Mouse (Mus musculus): Measurements from ENCODE around the gene Tnpo2. TPM values are rescaled to one million over a fixed set of nuclear protein-coding genes. Genes with fewer than 3 reads are reported as not detected.

Tnpo2 gene
- polyA plus RNA-seq, 1 experiment from 2014 or later = 17.7 TPM

GRCm38 (mm10) chr8:85071514-85072281 is 35.0 kb downstream of the Tnpo2 start, which contains the start of gene Dhps:
Gene Dhps (plus strand): TSS chr8:85071757.
- peak within 1 kb of the TSS; percentile 70 for H3K4me3 ChIP-seq (ENCODE audit: low read depth, low read length)
- H3K36me3 ChIP-seq (ENCODE audit: control insufficient read depth, insufficient read depth, low read length) = peaks cover 32% of the 10 kb centered on the region
- ATAC-seq (replicated peaks; ENCODE audit: low FRiP score) (peak; percentile 85), DNase-seq (ENCODE audit: low spot score) (peak; percentile 84)
- peak within 1 kb of the TSS; percentile 94 for H3K4me2 ChIP-seq
- H3K4me1 ChIP-seq (replicated peaks; ENCODE audit: control insufficient read depth, insufficient read depth, low read length) = peaks cover 28% of the 10 kb centered on the region
- peak within 1 kb of the TSS; percentile 90 for H3K27ac ChIP-seq (ENCODE audit: low read depth, low read length)
- peak within 1 kb of the TSS; percentile 82 for H3K9ac ChIP-seq (ENCODE audit: low read depth, low read length)
- H3K27me3 ChIP-seq (replicated peaks; ENCODE audit: control insufficient read depth, insufficient read depth, low read length) = no peaks in the 10 kb centered on the region
- H3K9me3 ChIP-seq (ENCODE audit: control insufficient read depth, low read length) = no peaks in the 10 kb centered on the region
- WGBS = under 1% methylated on average over 68 of the region's 68 CpGs

- peaks cover 29% of the 10 kb centered on the region for H3K4me1 ChIP-seq (replicated peaks; ENCODE audit: control insufficient read depth, insufficient read depth, low read length)
- no peaks in the 10 kb centered on the region for H3K9me3 ChIP-seq (ENCODE audit: control insufficient read depth, low read length)
- H3K27ac ChIP-seq (ENCODE audit: low read depth, low read length) = peak overlapping the region; percentile 90; the same call in 1 of the 2 replicates
- peak overlapping the region; percentile 94 for H3K4me2 ChIP-seq
- no peak for DNase-seq (ENCODE audit: low spot score)
- H3K4me3 ChIP-seq (ENCODE audit: low read depth, low read length) = peak overlapping the region; percentile 70
- H3K9ac ChIP-seq (ENCODE audit: low read depth, low read length) = peak overlapping the region; percentile 82
- 0 out of 2 replicates have a peak, but pooled peaks have one; percentile 0 for ATAC-seq (replicated peaks; ENCODE audit: low FRiP score)
- no peaks in the 10 kb centered on the region for H3K27me3 ChIP-seq (replicated peaks; ENCODE audit: control insufficient read depth, insufficient read depth, low read length)
- peaks cover 30% of the 10 kb centered on the region for H3K36me3 ChIP-seq (ENCODE audit: control insufficient read depth, insufficient read depth, low read length)
- WGBS = 26% methylated on average over 9 of the region's 9 CpGs
These were observed 35.7 kb downstream of the Tnpo2 start for GRCm38 (mm10) chr8:85072364-85072929.

GRCm38 (mm10) chr8:85073041-85073612 is 36.4 kb downstream of the Tnpo2 start:
- peak overlapping the region; percentile 70 for H3K4me3 ChIP-seq (ENCODE audit: low read depth, low read length)
- H3K9ac ChIP-seq (ENCODE audit: low read depth, low read length) = no peak overlapping the region
- H3K4me1 ChIP-seq (replicated peaks; ENCODE audit: control insufficient read depth, insufficient read depth, low read length) = peaks cover 29% of the 10 kb centered on the region
- H3K27me3 ChIP-seq (replicated peaks; ENCODE audit: control insufficient read depth, insufficient read depth, low read length) = no peaks in the 10 kb centered on the region
- H3K27ac ChIP-seq (ENCODE audit: low read depth, low read length) = no peak overlapping the region
- H3K9me3 ChIP-seq (ENCODE audit: control insufficient read depth, low read length) = no peaks in the 10 kb centered on the region
- H3K36me3 ChIP-seq (ENCODE audit: control insufficient read depth, insufficient read depth, low read length) = peaks cover 29% of the 10 kb centered on the region
- peak overlapping the region; percentile 94 for H3K4me2 ChIP-seq
- DNase-seq (ENCODE audit: low spot score) (no peak), ATAC-seq (replicated peaks; ENCODE audit: low FRiP score) (no peak)
- WGBS = 92% methylated on average over 15 of the region's 15 CpGs

GRCm38 (mm10) chr8:85074167-85074566 is 37.5 kb downstream of the Tnpo2 start:
- peaks cover 29% of the 10 kb centered on the region for H3K4me1 ChIP-seq (replicated peaks; ENCODE audit: control insufficient read depth, insufficient read depth, low read length)
- H3K9me3 ChIP-seq (ENCODE audit: control insufficient read depth, low read length) = no peaks in the 10 kb centered on the region
- 84% methylated on average over 10 of the region's 10 CpGs for WGBS
- H3K27me3 ChIP-seq (replicated peaks; ENCODE audit: control insufficient read depth, insufficient read depth, low read length) = no peaks in the 10 kb centered on the region
- H3K36me3 ChIP-seq (ENCODE audit: control insufficient read depth, insufficient read depth, low read length) = peaks cover 32% of the 10 kb centered on the region
- DNase-seq (ENCODE audit: low spot score) (no peak), ATAC-seq (replicated peaks; ENCODE audit: low FRiP score) (no peak)
- no peak overlapping the region for H3K27ac ChIP-seq (ENCODE audit: low read depth, low read length)
- no peak overlapping the region for H3K9ac ChIP-seq (ENCODE audit: low read depth, low read length)
- H3K4me2 ChIP-seq = no peak overlapping the region
- H3K4me3 ChIP-seq (ENCODE audit: low read depth, low read length) = peak overlapping the region; percentile 4; the same call in 1 of the 2 replicates

- H3K9ac ChIP-seq (ENCODE audit: low read depth, low read length) = no peak overlapping the region
- H3K9me3 ChIP-seq (ENCODE audit: control insufficient read depth, low read length) = no peaks in the 10 kb centered on the region
- H3K27ac ChIP-seq (ENCODE audit: low read depth, low read length) = no peak overlapping the region
- no peak for ATAC-seq (replicated peaks; ENCODE audit: low FRiP score)
- no peaks in the 10 kb centered on the region for H3K27me3 ChIP-seq (replicated peaks; ENCODE audit: control insufficient read depth, insufficient read depth, low read length)
- H3K36me3 ChIP-seq (ENCODE audit: control insufficient read depth, insufficient read depth, low read length) = peaks cover 32% of the 10 kb centered on the region
- H3K4me3 ChIP-seq (ENCODE audit: low read depth, low read length) = peak overlapping the region; percentile 4; the same call in 1 of the 2 replicates
- 86% methylated on average over 10 of the region's 10 CpGs for WGBS
- peaks cover 30% of the 10 kb centered on the region for H3K4me1 ChIP-seq (replicated peaks; ENCODE audit: control insufficient read depth, insufficient read depth, low read length)
- H3K4me2 ChIP-seq = no peak overlapping the region
- DNase-seq (ENCODE audit: low spot score) = no peak
These were observed 37.9 kb downstream of the Tnpo2 start for GRCm38 (mm10) chr8:85074617-85075016.

GRCm38 (mm10) chr8:85076001-85076400 is 39.3 kb downstream of the Tnpo2 start:
- DNase-seq (ENCODE audit: low spot score) (no peak), ATAC-seq (replicated peaks; ENCODE audit: low FRiP score) (peak; percentile 50; the same call in 1 of the 2 replicates)
- peak overlapping the region; percentile 36 for H3K4me2 ChIP-seq
- peaks cover 31% of the 10 kb centered on the region for H3K4me1 ChIP-seq (replicated peaks; ENCODE audit: control insufficient read depth, insufficient read depth, low read length)
- H3K4me3 ChIP-seq (ENCODE audit: low read depth, low read length) = no peak overlapping the region
- no peak overlapping the region for H3K9ac ChIP-seq (ENCODE audit: low read depth, low read length)
- peak overlapping the region; percentile 62; the same call in 1 of the 2 replicates for H3K27ac ChIP-seq (ENCODE audit: low read depth, low read length)
- H3K9me3 ChIP-seq (ENCODE audit: control insufficient read depth, low read length) = no peaks in the 10 kb centered on the region
- H3K36me3 ChIP-seq (ENCODE audit: control insufficient read depth, insufficient read depth, low read length) = peaks cover 32% of the 10 kb centered on the region
- no peaks in the 10 kb centered on the region for H3K27me3 ChIP-seq (replicated peaks; ENCODE audit: control insufficient read depth, insufficient read depth, low read length)
- WGBS = 65% methylated on average over 9 of the region's 9 CpGs

GRCm38 (mm10) chr8:85076993-85077392 is 40.3 kb downstream of the Tnpo2 start:
- whole genome bisulfite sequencing = 0% methylated on average over 2 of the region's 2 CpGs
- peak; percentile 76 for DNase-seq (ENCODE audit: low spot score)
- Histone ChIP-seq H3K36me3 (ENCODE audit: control insufficient read depth, insufficient read depth, low read length) (peaks cover 32% of the 10 kb centered on the region), H3K9ac (ENCODE audit: low read depth, low read length) (no peak overlapping the region), H3K27ac (ENCODE audit: low read depth, low read length) (no peak overlapping the region), H3K9me3 (ENCODE audit: control insufficient read depth, low read length) (no peaks in the 10 kb centered on the region), H3K4me3 (ENCODE audit: low read depth, low read length) (no peak overlapping the region), H3K4me2 (no peak overlapping the region), H3K4me1 (replicated peaks; ENCODE audit: control insufficient read depth, insufficient read depth, low read length) (peaks cover 38% of the 10 kb centered on the region), H3K27me3 (replicated peaks; ENCODE audit: control insufficient read depth, insufficient read depth, low read length) (no peaks in the 10 kb centered on the region)
- ATAC-seq (replicated peaks; ENCODE audit: low FRiP score) = no peak

GRCm38 (mm10) chr8:85080214-85080531 is 43.5 kb downstream of the Tnpo2 start:
- Histone ChIP-seq H3K27me3 (replicated peaks; ENCODE audit: control insufficient read depth, insufficient read depth, low read length) (no peaks in the 10 kb centered on the region), H3K36me3 (ENCODE audit: control insufficient read depth, insufficient read depth, low read length) (peaks cover 15% of the 10 kb centered on the region), H3K4me3 (ENCODE audit: low read depth, low read length) (peak overlapping the region; percentile 87), H3K9me3 (ENCODE audit: control insufficient read depth, low read length) (no peaks in the 10 kb centered on the region), H3K27ac (ENCODE audit: low read depth, low read length) (peak overlapping the region; percentile 59; the same call in 1 of the 2 replicates), H3K4me2 (peak overlapping the region; percentile 76), H3K4me1 (replicated peaks; ENCODE audit: control insufficient read depth, insufficient read depth, low read length) (peaks cover 44% of the 10 kb centered on the region), H3K9ac (ENCODE audit: low read depth, low read length) (peak overlapping the region; percentile 90)
- ATAC-seq (replicated peaks; ENCODE audit: low FRiP score) (no peak), DNase-seq (ENCODE audit: low spot score) (peak; percentile 67)
- under 1% methylated on average over 25 of the region's 25 CpGs for WGBS
